Mouse (Mus musculus) telencephalon, adult 2 months (tissue): Measurements from ENCODE around the gene 9930021J03Rik.
A peak's percentile ranks its signal among the peaks of the same experiment; 100 is the strongest.

Experiments used
- DNase-seq: peaks from one replicate; pipeline ENCODE4 v3.0.0-alpha.2; 2011; ENCODE audit warnings: low read depth, low spot score

9930021J03Rik gene

DNA sequence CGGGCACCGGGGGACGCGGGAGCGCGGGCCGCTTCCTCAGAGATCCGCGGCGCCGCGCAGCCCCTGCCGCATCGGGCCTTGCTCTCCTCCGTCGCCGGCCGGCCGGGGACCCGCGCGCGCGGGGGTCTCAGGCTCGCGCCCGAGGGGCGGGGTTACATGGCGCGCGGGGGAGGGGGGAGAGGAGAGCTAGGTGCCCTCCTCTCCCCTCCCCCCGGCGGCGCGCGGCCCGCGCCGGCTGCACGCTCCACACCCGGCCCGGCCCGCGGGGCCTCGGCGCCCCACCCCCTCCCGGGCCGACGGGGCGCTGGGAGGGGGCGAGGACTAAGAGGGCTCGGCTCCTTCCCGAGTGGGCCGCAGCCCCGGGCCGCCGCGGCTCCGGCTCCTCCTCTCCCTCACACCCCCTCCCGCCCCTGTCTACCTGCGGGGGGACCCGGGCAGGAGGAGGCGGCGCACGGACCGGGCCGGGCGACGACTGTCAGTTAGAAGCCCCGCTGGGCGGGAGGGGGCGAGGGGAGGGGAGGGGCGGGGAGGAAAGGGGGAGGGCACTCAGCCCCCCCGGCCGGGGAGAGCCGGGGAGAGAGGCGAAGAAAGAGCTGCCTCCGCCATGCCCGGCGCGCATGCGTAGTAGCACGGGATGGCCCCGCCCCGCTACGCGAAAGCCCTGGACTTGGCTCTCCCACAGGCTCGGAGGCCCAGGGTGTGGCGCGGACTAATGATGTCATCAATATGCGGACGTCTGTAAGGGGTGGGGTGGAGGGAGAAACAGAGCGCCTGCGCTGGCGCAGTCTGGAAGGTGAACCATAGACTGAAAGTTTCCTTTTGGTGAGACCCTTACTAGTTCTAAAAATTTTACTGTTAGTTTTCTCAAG, at the start of gene 9930021J03Rik:
Gene 9930021J03Rik (minus strand): TSS at position 73 of the 869 bp plus-strand sequence.
- peak; percentile 97 for DNase-seq

DNA sequence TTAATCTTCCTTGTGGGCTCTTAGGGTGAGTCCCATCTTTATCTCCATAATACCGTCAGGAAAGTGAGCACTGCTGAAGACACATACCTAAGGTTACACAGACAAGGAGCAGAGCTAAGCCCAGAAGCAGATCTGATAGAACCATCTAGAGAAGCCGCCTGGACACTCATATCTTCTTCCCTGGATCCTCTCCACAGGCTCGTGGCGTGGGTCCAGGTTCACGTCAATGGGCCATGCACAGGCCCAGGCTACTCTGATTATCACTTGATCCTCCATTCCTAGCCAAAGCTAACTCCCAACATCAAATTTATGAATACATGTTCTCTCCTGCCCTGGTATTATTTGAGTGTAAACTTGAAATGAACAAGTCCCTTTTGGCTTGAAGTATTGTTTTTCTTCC, 47.9 kb upstream of the 9930021J03Rik start:
- no peak for DNase-seq

DNA sequence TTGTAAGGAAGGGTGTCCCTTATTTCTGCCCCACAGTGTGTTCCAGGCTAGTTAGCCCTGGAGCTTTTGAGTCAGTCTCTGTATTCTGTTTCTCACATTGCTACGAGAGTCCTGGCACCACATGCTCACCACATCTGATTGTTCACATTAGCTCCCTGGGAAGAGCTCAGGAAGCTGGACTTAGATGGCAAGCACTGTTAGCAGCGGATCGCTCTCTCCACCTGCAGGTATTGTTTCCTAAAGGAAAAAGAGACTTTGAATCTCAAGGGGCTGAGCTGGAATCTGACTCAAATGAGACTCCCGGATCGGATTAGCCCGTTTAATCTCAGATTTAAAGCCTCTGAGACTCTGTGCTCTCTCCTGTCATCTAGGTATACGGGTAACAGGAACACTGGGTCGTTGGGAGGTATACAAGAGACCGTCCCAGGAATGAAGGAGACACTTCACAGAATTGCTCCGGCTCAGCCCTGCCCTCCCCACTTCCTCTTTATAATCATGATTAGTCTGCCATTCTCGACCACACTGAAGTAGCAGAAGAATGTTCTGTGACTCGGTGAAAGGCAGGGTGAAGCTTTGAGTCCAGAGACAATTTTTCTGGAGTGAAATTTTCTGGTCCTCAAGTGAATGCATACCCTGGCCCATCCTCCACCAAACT, 45.4 kb upstream of the 9930021J03Rik start:
- no peak for DNase-seq

DNA sequence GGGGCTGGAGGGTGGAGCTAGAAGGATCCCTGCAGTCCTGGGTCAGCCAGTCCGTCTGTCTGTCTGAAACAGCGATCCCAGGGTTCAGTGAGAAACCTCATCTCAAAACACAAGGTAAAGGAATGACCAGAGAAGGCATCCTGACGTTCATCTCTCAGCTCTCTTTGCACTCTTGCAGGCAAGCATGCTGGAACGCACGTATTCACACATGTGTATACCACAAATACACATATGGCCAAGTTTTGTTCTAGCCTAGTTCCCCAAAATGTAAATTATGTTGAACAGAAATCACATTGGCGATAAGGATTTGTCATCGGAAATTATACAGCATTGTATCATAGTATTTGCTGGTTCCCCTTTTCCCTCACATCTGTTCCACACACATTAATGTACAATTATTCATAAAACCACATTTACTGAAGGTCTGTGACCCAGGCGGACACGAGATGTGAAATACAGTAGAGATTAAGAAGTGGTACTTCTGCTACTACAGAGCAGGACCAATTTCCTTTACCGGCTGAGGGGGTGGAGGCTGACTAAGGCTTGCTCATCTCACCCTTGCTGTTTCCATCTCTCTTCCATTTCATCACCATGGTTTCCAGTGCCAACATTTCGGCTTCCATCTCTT, 44.2 kb upstream of the 9930021J03Rik start:
- DNase-seq: no peak

DNA sequence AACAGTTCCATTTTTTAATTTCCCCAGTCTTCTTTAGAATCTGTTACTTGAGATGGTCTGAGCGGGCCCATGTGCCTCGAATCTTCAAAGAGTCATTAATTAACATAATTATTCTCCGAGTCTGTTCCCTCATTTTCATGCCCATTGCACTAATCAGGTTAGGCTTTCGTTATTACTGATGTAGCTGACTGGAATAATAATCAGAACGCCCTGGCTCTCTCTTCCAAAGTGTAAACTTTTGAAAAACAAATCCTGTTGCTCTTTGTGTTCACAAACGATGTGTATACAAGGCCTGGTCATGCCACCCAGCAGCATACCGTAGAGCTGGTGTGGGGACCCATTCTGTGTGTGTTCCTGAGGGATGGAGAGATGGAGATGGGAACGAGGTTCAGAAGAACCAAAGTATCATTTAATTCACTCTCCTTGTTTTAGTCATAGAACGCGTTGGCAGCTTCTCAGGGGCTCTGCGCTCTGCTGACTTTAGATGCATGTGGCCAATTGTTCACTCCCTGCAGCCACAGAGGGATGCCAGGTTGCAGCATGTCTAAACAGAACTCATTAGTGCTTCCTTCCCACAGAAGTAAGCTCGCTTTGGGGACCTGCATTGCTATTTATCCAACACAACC, 38.4 kb upstream of the 9930021J03Rik start:
- DNase-seq: no peak

DNA sequence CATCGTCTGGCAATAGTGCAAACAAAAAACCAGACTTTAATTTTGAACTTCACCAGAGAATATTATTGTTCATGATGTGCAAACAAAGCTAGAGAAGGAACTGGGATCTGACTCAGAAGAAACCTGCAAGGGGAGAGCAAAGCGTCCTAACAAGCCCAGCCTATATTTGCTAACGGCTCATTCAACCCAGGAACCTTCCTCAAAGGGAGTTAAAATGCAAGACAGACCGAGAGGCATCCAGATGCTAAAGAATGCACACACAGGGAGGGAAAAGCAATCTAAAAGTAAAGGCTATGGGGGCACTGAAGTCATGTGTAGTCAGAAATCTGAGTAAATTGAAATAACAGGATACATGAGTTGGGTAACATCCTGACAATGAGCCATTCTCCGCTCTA, 37.8 kb upstream of the 9930021J03Rik start:
- DNase-seq: no peak

DNA sequence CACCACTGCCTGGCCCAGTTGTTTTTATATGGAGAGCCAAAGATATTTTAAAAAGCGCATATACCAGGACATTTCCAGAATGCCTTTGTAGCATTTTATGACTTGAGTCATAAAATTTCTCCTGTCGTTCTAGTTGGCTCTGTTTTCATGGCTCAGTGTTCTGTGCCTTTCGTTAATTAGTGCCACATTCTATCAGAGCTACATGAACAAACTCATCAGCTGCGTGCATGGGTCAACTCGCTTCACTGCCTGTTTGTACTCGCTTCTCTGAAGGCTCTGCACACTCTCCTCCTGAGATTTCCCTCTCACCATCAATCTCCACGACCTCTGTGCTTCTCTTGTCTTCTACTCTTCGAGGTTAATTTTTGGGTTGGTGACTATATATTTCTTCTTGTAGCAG, 37.2 kb upstream of the 9930021J03Rik start:
- no peak for DNase-seq

DNA sequence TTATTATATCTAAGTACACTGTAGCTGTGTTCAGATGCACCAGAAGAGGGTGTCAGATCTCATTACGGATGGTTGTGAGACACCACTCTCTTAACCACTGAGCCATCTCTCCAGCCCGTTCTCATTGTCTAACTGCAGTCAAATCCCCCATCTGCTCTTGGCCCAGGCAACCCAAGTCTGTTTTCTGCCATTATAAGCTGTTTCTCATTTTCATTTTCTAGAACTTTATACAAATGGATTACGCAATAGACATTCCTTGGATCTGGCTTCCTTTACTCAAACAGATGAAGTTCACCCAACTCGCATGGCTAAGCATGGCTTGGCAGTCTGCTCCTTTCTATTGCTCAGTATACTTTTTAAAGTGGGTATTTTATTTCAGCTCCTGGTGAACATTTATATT, 34.9 kb upstream of the 9930021J03Rik start:
- DNase-seq: no peak

DNA sequence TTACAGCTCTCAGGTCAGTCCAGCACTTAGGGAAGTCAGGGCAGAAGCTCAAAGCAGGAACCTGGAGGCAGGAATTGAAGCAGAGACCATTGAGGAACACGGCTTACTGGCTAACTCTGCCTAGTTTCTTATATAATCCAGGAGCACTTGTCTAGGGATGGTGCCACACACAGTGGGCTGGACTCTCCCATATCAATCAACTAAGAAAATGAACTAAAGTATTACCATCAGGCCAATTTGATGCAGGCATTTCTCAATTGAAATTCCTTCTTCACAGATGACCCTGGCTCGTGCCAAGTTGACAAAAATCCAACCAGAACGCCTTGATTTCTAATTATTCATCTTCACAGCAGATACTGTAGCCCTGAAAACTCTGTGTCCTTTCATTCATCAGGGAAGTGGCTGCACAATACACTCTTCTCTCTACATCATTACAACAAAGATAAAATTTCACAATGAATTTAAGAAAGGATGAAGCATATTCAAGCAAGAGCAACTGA, 32.9 kb upstream of the 9930021J03Rik start:
- DNase-seq: no peak

DNA sequence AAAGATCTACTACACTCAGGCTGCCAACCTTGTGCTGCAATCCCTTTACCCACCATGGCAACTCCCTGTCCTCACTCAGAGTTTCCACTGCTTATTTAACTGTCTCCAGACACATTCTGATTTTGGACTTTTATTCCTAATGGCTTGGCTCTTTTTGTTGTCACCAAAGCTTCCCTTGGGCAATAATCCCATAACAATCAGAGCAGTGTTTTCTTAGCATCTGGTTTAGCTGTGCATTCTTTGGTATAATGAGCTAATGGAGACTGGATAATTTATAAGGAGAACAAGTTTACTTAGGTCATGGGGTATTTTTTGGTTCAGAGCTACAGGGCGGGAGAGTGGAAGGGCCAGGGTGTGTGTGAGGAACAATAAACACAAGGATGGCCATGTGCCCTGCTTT, 32.4 kb upstream of the 9930021J03Rik start:
- no peak for DNase-seq

DNA sequence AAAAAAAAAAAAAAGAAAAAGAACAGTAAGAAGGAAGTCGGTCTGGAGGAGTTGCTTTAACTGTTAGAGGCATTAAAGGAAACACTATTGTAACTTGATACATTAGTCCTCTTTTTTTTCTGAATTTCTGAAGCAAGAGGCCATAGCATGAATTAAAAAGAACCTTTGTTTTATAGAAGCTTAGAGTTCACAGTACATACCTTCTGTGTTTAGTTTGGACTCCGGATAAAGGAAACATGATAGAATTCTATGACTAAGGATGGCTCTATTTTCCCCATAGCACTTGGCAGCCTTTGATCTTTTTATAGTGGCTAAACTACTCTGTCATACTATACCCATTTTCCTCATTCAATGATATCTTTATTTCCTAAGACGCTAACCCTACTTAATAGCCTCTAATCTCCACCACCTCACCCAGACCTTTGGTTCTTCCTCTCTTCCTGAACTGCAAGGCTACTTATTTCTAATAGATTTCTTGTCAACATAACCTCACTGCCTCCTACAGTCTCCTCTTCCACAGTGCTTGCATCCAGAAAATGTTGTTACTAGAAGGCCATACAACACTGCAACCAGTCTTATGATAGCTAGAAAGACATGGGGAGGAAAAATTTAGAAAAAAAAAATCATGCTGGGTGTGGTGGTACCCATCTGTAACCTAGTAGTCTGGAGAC, 29.7 kb upstream of the 9930021J03Rik start:
- no peak for DNase-seq

DNA sequence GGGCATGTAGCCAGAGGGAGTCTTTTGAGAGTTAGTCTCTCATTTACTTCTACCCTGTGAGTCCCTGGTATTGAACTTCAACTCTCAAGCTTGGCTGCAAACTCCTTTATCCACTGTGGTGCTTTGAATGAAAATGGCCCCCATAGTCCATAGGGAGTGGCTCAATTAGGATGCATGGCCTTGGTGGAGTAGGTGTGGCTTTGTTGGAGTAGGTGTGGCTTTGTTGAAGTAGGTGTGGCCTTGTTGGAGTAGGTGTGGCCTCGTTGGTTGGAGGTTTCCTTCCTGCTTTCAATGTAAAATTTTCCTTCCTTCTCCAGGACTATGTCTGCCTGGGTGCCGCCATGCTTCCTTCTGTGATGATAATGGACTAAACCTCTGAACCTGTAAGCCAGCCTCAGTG, 25.1 kb upstream of the 9930021J03Rik start:
- DNase-seq: no peak

DNA sequence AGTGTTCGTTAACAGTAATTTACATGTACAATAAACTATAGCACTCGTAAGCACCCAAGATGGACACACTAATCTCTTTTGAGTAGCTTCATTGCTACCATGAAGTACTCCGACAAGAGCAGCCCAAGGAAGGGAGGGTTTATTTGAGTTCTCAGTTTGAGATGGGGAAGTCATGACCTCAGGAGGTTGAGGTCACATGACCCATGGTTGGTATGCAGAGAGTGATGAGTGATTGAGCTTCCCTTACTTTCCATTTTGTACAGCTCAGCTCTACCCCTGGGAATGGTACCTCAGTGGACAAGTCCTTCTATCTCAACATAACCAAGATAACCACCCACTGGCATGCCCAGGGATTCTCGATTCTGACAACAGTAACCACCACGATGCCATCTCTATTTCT, 22.8 kb upstream of the 9930021J03Rik start:
- no peak for DNase-seq

DNA sequence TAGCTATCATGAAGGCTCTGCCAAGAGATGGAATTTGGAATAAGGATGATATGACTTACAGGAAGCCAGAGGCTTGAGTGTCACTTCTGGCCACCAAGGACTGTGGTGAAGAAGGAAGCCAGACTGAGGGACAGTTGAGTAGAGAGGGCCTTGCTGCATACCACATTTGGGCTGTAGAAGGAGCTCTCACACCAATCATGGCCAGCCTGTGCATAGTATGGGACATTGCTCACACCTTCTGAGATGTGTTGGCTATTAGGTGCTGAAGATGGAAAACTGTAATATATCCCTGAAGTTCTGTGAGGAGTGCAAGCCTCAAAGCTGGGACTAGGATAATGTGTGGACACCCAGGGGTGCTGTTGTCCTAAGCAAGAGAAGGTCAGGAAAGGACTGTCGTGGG, 20.9 kb upstream of the 9930021J03Rik start:
- no peak for DNase-seq

DNA sequence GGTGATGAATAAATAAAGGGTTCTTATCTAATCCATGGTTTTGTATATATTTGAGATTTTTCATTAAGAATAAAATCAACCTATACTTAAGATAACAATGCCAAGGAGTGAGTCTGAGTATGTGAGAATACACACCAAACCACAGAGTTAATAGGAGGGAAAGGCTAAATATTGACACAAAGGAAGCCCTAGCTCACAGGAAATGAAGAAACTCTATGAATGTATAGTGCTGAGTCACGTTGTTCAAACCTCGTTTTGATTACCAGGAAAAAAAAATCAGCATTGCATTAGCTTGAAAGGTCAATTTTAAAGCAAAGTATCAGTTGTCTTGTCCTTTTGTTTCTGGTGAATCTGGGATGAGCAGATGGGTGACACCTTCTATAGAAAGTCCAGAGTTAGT, 19.2 kb upstream of the 9930021J03Rik start:
- no peak for DNase-seq

DNA sequence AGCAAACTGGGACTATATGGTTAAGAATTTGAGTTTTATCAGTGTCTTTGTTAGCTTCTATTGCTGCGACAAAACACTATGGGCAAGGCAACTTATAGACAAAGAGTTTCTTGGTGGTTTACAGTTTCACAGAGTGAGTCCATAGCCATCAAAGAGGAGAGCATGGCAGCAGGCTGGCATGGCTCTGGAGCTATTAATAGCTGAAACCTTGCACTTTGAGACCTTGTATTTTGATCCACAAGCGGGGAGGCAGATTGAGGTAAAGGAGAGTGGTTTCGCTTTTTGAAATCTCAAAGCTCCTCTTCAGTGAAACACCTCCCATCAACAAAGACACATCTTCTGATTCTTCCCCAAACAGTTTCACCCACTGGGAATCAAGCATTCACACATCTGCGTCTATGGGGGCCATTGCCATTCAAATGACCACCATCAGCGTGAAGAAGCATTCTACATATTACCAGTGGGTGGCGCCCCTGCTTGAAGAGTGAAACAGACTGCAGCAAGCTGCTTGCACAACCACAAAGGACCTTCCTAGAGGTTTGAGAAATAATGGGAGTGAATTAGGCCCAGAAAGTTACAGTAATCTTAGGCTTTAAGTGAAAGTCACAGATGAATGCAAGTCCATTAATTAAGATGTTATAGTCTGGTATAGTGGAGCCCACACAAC, 18.4 kb upstream of the 9930021J03Rik start:
- no peak for DNase-seq

DNA sequence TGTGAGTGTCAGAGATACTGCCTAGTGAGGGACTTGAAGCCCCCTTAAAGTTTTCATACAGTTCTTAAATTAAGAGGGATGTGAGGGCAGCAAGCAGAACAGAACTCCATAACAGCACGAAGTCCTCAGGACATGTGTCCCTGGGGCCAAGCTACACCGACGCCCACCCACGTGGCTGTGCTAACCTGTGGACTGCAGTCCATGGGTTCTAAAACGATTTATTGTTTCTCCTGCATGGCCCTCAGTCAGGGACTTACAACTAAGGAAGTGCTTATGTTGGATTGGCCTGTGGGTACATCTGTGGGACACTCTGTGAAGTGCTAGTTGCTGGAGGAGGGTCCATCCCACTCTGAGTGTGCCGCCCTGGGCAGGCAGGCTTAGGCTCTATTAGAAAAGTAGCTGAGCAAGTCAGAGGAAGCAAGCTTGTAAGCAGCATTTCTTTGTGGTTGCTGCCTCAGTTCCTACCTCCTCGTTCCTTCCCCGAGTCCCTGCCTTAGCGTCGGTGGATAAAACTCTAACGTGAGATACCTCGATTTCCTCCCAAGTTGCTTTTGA, 17.7 kb upstream of the 9930021J03Rik start:
- DNase-seq: no peak

DNA sequence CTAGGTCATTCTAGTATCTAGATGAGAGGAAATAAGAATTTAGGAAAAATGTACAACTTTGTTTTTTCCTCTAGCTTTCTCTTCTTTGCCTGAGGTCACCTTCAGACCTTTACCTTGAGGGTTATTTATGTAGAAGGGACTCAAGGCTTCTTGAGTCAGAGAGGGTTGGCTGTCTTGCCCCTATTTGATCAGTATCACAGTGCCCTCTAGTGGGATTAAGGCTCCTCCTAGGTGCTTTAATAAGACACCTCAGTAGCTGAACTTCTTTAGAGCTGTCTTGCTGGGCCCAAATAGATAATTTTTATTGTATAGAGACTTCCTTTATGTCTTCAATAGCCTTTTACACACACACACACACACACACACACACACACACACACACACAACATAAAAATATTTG, 15.2 kb upstream of the 9930021J03Rik start:
- peak; percentile 51 for DNase-seq

DNA sequence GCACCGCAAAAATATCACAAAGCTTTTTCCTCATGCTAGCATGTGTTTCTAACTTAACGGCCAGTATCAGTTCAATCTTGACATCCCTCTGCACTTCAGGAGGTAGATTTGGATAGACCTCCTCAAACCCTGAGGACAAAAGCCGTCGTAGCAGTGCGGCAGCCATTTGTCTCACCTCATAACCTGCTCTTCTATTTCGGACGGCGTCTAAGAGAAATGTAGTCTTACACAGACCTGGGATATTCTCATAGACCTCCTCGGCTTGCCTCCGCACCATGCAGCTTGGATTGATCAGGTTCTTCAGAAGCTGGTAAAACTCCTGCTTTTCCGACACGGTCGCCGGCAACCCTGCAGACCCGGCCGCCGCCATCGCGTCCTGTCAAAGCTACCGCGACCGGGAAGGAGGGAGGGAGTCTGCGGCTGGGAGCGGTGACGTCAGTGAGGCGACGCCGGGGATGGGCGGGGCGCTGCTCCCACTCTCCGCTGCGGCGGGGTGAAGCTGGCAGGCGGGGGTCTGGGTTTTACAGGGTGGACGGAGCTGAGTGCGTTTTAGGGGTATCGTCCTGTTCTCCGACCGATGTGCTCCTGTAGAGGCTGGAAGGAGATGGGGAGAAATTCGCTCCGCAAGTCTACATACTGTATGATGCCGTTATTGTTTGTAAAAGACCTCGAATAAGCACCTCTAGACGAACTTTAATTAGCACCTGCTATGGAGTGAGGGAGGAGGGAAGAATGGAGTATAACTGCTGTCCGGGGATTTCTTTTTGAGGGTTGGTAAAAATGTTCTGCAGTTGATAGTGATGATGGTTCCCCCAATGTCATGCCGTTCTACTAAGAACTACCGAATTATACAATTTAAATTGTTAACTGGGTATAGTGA, 7.0 kb upstream of the 9930021J03Rik start, which contains the start of gene Ranbp6:
Gene Ranbp6 (minus strand): TSS at position 394 of the 880 bp plus-strand sequence.
- peak; percentile 72 for DNase-seq
